Mouse (Mus musculus): ENCODE results near the gene Trim26.
"Not testable (repeated sequence)": the region's sequence is repeated elsewhere in the genome, so short reads cannot be mapped to it uniquely, and the experiment has no call there.

Gene Trim26

DNA sequence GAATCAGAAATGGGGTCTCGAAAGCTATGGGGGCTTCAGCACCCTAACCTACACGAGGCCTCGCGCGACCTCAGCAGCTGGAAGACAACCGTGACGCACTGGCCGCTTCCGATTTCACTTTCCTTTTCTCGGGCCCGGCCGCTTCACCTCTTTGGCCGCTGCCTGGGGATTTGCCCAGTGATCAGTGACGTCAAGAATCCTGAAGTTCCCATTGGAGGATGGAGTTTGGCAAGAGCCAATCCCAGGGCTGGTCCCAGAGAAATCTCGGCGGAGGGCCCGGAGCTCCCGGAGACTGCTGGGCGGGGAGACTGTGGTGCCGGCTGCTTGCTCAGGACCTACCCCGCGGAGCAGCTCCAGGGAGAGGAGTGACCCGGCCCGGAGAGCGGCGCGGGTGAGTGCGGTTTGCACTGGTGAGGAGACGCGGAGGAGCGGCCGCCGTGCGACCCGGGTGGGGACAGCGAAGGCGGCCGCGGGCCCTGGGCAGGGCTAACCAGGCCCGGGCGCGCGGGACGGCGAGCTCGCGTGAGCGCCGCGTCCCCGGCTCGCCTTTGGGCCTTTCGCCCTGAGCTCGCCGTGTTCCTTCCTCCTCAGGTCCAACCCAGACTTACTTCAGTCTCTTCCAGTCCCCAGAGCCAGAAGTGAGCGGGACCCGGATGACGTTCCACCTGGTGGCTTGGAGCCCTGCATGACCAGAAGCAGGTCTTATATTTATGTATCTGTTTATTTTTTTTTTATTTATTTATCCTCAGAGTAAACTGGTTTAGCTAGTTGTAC, at the start of gene Trim26:
TSS of gene Trim26 (plus strand) at position 261 of the 774 bp plus-strand sequence.
- DNase-seq, result peak; percentile 96

DNA sequence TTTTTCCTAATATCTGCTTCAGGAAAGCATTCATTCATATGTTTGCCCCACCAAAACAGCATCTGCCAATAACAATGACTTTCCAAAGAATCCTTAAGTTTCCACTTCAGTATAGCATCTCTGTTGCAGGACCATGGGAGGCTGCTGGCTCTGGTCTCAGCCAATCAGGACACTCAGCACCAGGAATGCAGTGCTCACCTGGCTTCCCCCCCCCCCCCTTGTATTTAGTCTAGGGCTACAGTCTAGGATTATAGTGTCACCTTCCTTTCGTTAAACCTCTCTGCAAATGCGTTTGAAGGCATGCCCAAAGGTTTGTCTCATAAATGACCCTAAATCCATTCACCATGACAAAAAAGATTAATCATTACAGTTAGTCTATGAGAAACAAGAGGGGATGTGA, 48.6 kb upstream of the Trim26 start:
- DNase-seq, result no peak

DNA sequence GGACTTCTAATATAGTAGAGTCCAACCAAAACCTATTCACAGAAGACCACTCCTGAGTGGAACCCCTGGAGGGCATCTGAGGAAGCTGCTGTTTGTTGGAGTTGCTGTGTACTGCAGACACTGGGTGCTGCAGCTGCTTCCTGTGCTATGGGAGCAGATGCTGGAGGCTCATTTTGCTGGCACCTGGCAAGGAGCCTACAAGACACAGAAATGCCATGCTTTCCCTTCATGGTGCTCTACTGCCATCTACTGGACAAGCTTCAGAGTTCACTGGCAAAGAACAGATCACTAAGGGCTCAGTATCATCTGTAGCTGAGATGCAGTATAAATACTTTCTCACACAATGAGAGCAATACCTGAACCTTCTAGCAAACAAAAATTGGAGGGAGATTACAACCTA, 48.1 kb upstream of the Trim26 start:
- peak; percentile 83 for DNase-seq

DNA sequence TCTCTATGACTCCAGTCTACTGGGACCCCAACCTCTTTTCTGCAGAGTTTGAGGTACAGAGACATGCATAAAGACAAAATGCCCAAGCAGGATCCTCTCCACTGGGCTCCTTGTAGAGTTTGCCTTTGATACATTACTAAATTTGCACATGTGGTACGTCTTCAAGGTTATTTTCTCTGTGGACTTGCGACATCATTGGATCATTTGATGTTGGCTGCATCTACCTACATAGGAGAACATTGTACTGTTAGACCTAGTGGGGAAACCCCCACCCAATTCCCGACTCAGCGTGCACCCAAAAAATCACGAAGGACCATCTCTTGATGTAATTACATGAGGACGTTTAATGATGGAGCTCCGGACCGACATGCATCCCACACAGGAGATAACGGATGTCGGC, 37.4 kb upstream of the Trim26 start:
- DNase-seq, result no peak

DNA sequence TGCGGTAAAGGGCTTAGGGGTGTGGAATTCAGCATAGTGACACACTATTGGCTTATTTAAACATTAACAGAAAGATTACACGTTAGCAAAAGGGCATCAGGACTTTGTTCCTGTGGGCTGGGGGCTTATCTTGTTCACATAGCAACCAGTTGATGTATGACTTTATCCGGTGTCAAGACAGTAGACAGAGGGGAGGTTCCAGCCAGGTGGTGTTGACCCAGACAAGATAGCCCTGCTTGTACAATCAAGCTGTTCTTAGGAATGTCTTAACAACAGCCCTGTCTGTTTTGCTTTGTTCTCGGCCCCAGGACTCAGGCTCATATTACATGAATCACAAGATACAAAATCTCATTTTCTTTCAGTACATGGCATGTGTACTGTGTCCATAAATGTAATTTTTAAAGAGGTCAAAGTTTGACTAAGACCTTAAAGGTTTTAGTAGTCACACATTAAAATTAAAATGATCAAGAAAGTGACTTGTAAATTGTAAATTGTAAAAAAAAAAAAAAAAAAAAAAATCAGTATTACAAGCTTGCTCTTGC, 36.9 kb upstream of the Trim26 start:
- DNase-seq, result not testable (repeated sequence)

DNA sequence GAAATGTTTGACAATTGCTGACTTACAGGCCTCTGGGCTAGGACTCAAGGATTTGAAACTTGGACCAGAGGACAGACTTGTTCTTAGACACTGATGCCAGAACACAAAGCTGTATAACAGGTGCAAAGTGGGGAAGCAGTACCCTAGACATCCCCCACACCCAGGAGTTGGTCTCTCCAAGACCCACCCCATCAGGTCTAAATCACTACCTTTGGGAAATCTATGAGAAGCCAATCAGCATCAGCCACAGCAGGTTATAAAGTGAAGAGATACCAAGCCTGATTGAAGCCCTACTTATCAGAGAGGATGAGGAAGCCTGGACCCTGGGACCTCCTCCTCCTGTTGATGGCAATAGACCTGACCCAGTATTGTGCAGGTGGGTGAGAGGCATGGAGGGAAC, 25.1 kb upstream of the Trim26 start, which contains the start of gene H2-M10.6:
TSS of gene H2-M10.6 (plus strand) at position 301 of the 400 bp plus-strand sequence.
- no peak for DNase-seq

DNA sequence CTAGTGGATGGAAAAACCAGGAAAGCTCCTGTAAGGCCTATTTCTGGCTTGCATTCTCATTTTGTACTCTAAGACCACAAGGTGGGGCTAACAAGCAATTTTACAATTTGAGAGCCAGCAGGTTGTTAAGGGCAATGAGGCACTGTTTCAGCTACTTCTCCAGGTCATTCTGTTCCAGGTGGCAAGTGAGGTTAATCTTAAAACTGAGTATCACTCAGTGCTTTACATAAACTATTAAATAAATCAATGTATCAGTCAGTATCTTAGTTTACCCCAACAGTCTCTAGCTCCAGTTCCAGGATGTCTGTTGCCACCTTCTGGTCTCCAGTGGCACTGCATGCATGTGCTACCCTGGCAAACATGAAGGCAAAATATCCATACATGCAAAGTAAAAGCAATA, 12.9 kb upstream of the Trim26 start:
- no peak for DNase-seq

DNA sequence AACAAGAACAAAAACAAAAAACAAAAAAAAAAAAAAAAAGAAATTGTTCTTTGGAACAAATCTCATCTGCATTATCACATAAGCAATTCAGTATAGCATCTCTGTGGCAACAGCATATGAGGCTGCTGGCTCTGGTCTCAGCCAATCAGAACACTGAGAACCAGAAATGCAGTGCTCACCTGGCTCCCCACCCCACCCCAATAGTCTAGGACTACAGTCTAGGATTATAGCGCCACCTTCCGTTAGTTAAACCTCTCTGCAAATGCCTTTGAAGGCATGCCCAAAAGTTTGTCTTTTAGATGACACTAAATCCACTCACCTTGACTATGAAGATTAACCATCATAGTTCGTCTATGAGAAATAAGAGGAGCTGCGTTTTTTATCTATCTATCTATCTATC, 11.4 kb upstream of the Trim26 start:
- DNase-seq, result no peak

DNA sequence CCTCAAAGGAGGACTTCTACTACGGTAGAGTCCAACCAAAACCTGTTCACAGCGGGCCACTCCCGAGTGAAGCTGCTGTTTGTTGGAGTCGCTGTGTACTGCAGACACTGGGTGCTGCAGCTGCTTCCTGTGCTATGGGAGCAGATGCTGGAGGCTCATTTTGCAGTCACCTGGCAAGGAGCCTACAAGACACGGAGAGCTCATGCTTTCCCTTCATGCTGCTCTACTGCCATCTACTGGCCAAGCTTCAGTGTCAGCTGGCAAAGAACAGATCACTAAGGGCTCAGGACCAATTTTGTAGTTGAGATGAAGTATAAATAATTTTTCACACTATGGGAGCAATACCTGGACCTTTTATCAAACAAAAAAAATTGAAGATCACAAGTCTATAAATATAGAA, 10.9 kb upstream of the Trim26 start:
- peak; percentile 91 for DNase-seq

DNA sequence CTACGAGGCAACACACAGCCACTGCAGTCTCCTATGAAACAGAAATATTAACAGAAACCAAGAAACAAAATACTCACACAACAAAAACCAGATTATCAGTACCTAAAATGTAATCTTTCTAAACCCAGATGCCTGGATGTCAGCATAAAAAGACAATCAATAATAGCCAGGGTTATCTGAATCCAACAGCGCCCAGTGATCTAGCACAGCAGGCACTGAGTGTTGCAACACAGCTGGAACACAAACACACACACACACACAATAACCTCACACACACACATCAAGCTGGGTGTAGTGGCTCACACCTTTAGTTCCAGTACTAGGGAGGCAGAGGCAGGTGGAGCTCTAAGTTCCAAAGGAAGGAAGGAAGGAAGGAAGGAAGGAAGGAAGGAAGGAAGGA, 8.4 kb upstream of the Trim26 start:
- DNase-seq, result no peak

DNA sequence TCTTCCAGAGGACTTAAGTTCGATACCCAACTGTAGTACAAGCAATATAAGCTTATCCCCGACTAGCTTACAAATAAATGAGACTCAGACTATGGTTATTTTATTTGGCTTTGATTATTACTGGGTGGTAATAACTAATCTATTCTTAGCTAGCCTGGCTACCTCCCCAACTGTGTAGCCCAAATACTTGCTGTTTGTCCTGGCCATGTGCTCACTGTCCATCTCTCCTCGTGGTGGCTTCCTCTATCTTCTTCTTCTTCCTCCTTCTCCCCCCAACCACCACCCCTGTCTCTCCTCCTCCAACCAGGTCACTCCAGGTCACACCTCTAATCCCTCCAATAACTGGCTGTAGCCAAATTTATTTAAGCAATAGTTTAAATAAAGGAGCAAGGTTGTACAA, 6.5 kb upstream of the Trim26 start:
- DNase-seq, result no peak

DNA sequence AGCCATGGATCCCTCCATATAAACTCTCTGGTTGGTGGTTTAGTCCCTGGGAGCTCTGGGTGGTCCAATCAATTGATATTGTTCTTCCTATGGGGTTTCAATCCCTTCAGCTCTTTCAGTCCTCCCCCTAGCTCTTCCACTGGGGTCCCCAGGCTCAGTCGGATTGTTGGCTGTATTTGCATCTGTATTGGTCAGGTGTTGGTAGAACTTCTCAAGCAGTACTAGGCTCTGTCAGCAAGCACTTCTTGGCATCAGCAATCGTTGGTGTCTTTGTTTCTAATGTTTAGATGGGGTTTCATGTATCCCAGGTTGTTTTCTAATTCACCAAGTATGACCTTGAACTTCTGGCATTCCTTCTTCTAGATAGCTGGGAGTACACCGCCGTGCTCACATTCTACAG, 4.2 kb upstream of the Trim26 start:
- DNase-seq, result no peak

DNA sequence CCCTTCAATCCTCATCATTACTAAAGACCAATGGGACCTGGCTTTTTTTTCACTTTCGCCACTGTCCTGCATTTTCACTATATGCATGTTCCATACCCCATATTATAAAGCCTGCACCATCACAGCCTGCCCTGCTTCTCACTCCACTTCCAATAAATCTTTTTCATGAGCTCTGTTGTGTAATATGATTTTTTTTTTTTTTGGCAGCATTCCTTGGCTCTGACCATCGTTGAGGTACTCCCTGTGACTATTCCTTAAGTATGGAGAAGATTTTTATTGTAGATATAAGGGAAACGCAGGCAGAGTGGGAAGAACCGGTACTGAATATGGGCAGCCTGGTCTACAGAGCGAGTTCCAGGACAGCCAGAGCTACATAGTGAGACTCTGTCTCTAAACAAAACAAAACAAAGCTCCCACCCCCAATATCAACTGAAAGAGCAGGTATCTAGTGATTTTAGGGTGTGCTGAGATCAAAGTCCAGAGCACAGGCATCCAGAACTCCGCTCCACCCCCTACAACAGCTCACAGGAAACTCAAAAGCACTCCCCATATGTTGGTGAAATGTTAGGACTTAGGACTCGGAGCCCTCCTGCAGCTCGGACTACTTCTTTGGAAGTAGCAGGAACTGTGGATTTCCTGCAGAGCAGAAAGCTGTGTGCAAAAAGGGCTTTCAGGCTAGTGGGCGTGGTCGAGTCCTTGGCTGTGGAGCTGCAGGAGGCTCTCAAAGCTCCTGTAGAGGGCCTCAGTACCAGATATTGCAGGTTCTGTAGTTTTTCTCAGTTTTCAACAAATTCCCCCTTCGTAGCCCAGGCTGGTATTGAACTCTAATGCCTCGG, 1.1 kb upstream of the Trim26 start:
- peak; percentile 47 for DNase-seq

DNA sequence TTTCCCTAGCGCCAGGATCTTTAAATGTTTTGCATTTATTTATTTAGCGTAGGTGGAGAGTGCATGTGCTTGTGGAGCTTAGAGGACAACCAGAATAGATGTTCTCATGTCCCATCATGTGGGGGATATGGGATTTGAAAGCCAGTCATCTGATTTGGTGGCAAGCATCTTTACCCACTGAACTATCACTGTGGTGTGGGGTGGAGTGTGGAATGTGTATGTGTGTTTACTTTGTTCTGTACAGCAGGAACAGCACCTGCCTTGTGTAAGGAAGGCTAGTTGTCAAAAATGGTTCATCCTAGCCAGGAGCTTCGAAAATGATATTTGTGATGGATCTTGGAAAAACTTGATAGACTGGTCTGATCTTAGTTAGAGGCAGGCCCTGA, 514 bp upstream of the Trim26 start:
- DNase-seq, result no peak

DNA sequence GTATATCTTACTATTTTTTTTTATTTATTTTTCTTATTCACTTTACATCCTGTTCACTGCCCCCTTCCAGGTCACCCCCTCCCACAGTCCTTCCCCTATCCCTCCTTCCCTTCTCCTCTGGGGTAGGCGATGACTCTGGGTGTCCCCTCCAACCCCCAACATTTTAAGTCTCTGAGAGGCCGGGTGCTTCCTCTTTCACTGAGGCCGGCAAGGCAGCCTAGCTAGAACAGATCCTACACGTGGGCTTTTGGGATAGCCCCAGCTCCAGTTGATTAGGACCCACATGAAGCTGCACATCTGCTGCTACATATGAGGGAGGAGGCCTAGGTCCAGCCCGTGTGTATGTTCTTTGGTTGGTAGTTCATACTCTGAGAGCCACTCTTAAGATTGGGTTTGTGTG, 2.1 kb downstream of the Trim26 start:
- DNase-seq, result no peak

DNA sequence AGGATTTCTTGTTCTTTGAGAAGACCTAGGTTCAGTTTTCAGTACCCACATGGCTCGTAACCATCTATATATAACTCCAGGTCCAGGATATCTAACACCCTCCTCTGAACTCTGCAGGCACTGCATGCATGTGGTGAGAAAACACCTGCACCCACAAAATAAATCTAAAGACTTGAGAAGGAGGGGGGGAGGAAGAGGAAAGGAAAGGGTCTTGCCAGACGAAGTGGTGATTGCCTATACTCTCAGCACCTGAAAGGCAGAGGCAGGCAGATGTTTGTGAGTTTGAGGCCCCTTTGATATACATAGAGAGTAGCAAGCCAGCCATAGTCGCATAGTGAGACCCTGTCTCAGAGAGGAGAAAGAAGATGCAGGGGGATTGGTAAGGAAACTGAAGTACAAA, 3.0 kb downstream of the Trim26 start:
- DNase-seq, result no peak

DNA sequence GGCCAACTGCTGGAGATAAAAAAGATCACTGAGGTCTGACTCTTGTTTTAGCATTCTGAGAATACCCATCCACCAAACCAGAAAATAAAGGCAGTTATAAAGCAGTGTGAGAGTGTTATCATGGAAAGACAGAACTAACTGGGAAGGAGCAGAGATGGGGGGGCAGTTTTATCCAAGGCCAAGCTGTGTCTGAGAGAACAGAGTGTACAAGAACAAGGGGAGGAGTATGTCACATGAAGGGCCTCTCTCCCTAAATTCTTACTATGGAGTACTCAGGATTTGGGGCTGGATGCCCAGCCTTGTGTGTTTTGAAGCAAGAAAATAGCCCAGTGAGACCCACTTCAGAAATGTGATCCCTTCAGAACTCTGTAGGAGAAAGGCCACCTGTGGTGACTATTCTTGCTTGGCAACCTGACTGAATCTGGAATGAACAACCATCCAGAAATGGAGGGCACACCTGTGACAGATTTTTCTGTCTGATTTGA, 4.1 kb downstream of the Trim26 start:
- no peak for DNase-seq

DNA sequence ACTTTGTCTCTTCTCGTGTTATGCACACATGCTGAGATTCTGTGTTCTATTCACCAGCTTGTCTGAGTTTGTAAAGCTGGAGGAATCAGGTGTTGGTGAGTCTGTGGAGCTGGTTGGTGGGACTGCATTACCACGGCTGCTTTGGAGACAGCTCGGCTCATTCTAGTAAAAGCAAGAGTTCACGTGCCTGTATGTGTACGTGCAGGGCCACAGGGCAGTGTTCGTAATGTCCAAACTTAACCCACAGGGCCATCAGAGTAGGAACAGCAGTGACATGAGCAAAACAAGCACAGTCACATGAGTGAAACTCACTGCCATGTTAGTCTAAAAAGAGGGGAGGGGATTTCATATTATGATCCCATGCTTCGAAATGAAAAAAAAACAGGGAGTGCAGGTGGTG, 6.8 kb downstream of the Trim26 start:
- no peak for DNase-seq

DNA sequence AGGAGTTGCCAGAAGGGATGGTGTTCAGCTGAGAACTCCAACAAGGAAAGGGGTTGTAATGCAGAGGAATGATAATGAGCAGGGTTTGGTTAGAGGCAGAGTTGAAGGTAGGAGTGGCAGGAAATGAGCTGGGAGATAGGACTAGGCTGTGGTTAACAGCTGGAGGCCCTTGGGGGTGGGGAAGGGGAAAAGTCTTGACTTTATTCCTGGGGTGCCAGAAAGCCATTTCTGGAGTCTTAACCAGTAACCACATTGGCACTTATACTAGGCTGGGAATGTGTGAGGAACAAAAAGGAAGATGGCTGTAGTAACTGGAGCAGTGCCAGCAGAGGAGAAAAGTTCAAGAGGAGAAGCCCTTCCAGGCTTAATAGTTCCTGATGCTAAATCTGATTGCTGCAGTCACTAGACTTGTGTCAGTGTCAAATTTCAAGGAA, 7.4 kb downstream of the Trim26 start:
- DNase-seq, result no peak

DNA sequence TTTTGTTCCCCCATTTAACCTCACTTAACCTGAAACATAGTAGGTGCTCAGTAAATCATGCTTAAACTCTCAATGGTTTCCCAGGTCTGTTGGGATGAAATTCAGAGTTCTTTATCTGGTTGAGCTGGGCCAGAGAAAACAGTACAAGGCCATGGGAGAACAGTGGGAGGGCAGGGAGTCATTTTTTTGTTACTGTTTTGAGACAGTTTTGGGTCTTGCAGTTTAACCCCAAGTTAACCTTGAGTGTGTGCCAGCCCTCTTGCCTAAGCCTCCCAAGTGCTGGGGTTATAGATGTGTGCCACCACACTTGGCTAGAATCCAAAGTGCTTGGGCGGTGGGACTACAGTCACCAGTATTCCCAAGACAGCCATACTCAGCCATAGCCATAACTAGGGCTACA, 7.8 kb downstream of the Trim26 start:
- DNase-seq, result no peak

DNA sequence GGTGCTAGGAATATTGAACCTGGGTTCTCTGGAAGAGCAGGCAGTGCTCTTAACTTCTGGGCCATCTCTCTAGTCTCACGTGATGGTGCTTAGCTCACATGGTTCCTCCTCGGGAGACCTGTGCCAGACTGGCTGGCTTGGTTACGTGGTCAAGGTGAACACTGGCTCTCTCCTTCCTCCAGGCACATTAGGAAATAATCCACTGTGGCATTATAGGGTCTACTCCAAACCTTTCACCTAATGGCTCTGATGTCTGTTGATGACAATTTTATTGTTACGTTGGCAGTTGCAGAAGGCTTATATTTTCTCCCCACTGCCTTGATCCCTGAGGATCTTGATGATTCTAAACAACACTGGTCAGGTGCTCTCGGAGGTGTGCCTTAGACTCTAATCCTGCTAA, 12.0 kb downstream of the Trim26 start:
- no peak for DNase-seq

DNA sequence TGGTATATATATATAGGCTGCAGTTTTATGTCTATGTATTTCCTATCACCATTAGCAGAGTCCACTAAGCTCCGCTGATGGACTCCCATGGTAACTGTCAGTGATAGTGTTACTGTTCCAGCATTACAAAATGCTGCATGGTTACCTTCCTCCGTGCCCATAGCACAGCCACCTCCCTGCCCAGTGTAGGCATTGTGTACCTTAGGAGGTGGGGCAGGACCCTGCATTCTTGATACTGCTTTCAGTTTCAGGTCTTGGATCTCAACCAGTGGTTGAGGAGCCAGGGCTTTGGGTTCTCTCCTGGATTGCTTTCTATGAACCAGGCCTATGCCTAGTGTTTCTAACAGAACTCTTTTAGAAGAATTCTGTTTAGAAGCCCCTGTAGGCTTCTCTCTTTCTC, 13.1 kb downstream of the Trim26 start:
- DNase-seq, result no peak

DNA sequence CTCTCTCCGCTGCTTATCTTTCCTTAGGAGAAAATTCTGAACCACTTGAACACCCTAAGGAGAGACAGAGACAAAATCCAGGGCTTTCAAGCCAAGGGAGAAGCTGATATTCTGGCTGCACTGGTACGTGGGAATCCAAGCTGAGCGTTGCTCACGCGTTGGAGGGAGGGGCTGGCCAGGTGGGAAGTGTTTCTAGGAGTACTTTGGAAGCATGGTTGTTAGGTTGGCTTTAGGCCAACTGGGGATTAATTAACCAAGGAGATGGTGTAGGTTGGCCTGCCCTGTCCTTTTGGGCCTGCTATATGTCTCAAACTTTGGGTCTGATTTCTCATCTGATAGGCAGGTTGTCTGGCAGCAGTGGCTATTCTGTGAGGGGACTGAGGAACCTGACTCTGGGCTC, 14.3 kb downstream of the Trim26 start:
- DNase-seq, result no peak

DNA sequence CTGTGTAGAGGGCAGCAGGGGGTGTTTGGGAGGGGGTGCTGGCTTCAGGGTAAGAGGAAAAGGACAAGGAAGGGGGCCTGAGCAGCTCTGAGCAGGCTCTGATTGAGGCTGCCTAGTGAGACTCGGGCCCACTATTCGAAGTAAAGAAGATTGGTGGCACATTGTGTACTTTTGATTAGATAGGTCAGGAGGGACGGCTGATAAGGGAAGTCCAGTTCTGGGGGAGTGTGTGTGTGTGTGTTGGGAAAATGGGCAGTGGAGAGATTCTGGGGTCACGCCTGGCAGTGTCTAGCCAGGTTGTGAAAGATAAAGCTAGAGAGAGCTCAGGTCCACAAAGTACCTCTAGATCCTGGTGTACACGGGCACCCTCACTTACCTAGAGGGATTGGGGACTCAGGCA, 14.7 kb downstream of the Trim26 start:
- no peak for DNase-seq

All from layer of hippocampus, adult 9-11 months (tissue).